Mouse (Mus musculus) neural tube, embryonic 13.5 days (tissue): ENCODE measurements around the gene Rrp1b. TPM values are rescaled to one million over a fixed set of nuclear protein-coding genes. Genes with fewer than 3 reads are reported as not detected.

Experiments
- ATAC-seq: fragments of 200-750 bp; cut with Nextera tagmentation; 2 replicates; pipeline ENCODE4 v1.8.0; 2017; ENCODE audit warnings: low read depth, mild to moderate bottlenecking, moderate TSS enrichment, moderate library complexity
- H3K27ac ChIP-seq: fragments of 300-500 bp; sonication (generic); replicated peaks from 2 replicates; pipeline ENCODE4 v1.5.1; 2015; ENCODE audit warnings: moderate library complexity, mild to moderate bottlenecking, inconsistent platforms
- H3K27me3 ChIP-seq: fragments of 300-500 bp; sonication (generic); 2 replicates; pipeline ENCODE4 v1.6.1; 2015; ENCODE audit warnings: mild to moderate bottlenecking, inconsistent platforms
- H3K36me3 ChIP-seq: fragments of 300-500 bp; sonication (generic); 2 replicates; pipeline ENCODE4 v1.6.1; 2015; ENCODE audit warnings: mild to moderate bottlenecking, inconsistent platforms
- H3K4me1 ChIP-seq: fragments of 300-500 bp; sonication (generic); replicated peaks from 2 replicates; pipeline ENCODE4 v1.6.1; 2015; ENCODE audit warnings: inconsistent platforms
- H3K4me2 ChIP-seq: fragments of 300-500 bp; sonication (generic); 2 replicates; pipeline ENCODE4 v1.6.1; 2015; ENCODE audit warnings: inconsistent platforms, mild to moderate bottlenecking, moderate library complexity
- H3K4me3 ChIP-seq: fragments of 300-500 bp; sonication (generic); 2 replicates; pipeline ENCODE4 v1.5.1; 2015; ENCODE audit warnings: mild to moderate bottlenecking, inconsistent platforms
- H3K9ac ChIP-seq: fragments of 300-500 bp; sonication (generic); 2 replicates; pipeline ENCODE4 v1.6.1; 2015; ENCODE audit warnings: moderate library complexity, mild to moderate bottlenecking, inconsistent platforms
- H3K9me3 ChIP-seq: fragments of 300-500 bp; sonication (generic); 2 replicates; pipeline ENCODE4 v1.6.1; 2016; ENCODE audit warnings: inconsistent platforms
- WGBS: fragments of 180-500 bp; shearing (Covaris S2); methylation state at CpG from one replicate; pipeline ENCODE4 v1.1.7; 2015; 5-methylcytosine and 5-hydroxymethylcytosine counted together
- polyA plus RNA-seq: library from polyadenylated mRNA; unstranded; fragments of >200 nt; fragmentation: Nextera tagmentation; extraction: Ambion mirVana; gene quantifications from 2 replicates; pipeline ENCODE4 v1.2.1, GENCODE M21; 2015

Gene Rrp1b
- polyA plus RNA-seq, result 33.1 and 40.4 TPM in 2 replicates

DNA sequence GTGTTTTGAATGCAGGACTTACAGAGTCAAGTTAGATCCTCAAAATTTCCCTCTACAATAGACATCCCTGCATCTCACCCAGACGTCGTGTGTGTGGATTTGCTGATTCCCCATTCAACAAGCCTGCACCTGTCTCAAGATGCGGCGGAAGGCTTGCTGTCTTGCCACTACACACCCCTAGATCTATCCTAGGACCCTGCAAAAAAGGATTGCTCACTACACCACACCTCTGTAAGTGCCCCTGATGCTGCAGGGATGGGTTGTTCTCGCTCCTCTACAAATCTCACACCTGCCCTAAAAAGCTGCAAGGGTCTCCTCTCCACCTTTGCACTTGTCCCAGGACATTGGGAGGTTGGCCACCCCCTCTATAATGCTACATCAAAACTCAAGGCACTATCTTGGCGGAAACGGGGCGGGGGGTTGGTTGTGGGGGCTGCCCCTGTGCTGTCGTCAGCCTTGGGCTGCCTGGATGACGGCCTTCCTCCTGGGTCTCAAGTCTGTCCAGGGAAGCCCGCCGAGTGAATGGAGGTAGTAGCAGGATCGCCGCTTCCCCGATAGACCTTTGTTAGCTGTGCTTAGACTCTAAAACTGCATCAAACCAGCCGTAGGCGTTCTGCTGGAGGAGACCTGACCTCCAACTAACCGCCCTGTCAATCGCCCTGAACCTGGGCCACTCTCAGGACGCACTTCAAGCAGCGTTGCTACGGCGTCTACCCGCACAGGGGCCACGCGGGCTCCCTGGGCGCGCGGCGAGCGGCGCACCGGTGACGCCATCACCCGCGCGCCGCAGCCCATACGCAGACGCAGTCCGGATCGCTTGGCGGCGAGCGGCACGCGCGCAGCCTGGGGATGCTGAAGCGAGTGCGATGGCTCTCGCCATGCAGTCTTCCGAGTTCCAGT, at the start of gene Rrp1b, which contains the start of gene Hsf2bp:
Rrp1b (plus strand) TSS at position 492 of the 900 bp plus-strand sequence.
Hsf2bp (minus strand) TSS at position 741 of the 900 bp plus-strand sequence.
- Histone ChIP-seq H3K4me1 (peaks cover 24% of the 10 kb centered on the region), H3K27ac (peak within 1 kb of the TSS; percentile 84), H3K9ac (peak within 1 kb of the TSS; percentile 85), H3K4me2 (peak within 1 kb of the TSS; percentile 96), H3K4me3 (peak within 1 kb of the TSS; percentile 93), H3K27me3 (no peaks in the 10 kb centered on the region), H3K9me3 (no peaks in the 10 kb centered on the region), H3K36me3 (no peaks in the 10 kb centered on the region)
- WGBS, result 6% methylated on average over 52 of the region's 52 CpGs
- ATAC-seq, result peak; percentile 96

DNA sequence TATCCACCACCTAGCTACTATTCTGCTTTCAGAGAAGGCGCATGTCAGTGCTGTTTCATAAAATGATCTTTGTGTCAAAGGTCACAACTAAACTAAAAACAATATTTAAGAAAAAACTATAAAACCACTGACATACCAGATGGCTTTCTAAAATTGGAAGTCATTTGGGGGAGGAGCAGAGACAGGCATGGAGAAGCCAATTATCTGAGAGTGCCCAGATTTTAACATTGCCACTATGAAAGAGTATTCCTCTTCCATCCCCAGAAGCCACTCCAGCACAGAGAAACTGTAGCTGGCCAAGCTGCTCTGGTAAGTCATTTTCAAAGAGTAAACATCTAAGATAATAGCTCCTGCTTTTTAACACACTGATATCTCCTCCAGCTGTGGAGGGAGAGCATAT, 49.0 kb upstream of the Rrp1b start:
- no peaks in the 10 kb centered on the region for H3K36me3 ChIP-seq
- no peak for ATAC-seq
- no peaks in the 10 kb centered on the region for H3K4me1 ChIP-seq
- no peak overlapping the region for H3K4me3 ChIP-seq
- no peak overlapping the region for H3K4me2 ChIP-seq
- H3K27ac ChIP-seq, result no peak overlapping the region
- H3K9me3 ChIP-seq, result no peaks in the 10 kb centered on the region
- 95% methylated on average over 1 of the region's 1 CpGs for WGBS
- no peaks in the 10 kb centered on the region for H3K27me3 ChIP-seq
- no peak overlapping the region for H3K9ac ChIP-seq

DNA sequence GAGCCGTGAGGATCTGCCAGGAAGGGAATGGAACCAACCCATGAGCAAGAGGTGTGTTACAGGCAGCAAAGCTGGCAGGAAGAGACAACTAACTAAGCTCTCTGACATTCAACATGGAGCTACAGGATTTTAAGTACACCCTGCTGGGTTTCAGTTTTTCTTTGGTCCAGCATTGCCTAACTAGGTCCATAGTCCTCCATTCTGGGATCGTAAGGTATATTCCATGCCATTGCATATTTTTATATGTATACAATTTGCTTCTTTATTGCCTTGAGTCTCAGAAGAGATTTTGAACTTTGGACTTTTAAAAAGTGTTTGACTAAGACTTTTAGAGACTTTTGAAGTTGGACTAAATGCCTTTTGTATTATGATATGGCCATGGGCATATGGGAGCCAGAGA, 46.9 kb upstream of the Rrp1b start:
- H3K27me3 ChIP-seq, result no peaks in the 10 kb centered on the region
- no peaks in the 10 kb centered on the region for H3K9me3 ChIP-seq
- H3K4me2 ChIP-seq, result no peak overlapping the region
- H3K9ac ChIP-seq, result no peak overlapping the region
- no peaks in the 10 kb centered on the region for H3K36me3 ChIP-seq
- 91% methylated on average over 2 of the region's 2 CpGs for WGBS
- no peaks in the 10 kb centered on the region for H3K4me1 ChIP-seq
- H3K27ac ChIP-seq, result no peak overlapping the region
- ATAC-seq, result no peak
- H3K4me3 ChIP-seq, result no peak overlapping the region

DNA sequence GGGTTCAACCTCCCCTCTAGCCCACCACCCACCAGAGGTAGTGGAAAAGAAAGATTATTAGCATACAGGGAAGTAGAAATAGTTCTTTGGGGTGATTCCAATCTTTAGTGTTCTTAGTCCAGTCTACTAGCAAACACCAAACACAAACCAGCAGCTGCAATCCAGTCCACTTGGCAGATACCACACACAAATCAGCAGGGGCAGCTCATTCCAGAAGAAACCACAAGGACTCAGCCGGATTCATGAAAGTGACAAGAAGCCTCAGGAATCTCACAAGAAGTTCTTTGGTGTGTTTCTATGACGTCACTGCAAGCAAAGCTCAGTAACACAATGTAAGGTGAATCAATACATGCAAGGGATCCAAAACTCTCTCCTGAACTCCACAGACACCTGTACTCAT, 43.9 kb upstream of the Rrp1b start:
- WGBS, result 73% methylated on average over 2 of the region's 2 CpGs
- Histone ChIP-seq H3K9me3 (no peaks in the 10 kb centered on the region), H3K4me1 (no peaks in the 10 kb centered on the region), H3K4me3 (no peak overlapping the region), H3K36me3 (no peaks in the 10 kb centered on the region), H3K4me2 (no peak overlapping the region), H3K27me3 (no peaks in the 10 kb centered on the region), H3K27ac (no peak overlapping the region), H3K9ac (no peak overlapping the region)
- ATAC-seq, result no peak

DNA sequence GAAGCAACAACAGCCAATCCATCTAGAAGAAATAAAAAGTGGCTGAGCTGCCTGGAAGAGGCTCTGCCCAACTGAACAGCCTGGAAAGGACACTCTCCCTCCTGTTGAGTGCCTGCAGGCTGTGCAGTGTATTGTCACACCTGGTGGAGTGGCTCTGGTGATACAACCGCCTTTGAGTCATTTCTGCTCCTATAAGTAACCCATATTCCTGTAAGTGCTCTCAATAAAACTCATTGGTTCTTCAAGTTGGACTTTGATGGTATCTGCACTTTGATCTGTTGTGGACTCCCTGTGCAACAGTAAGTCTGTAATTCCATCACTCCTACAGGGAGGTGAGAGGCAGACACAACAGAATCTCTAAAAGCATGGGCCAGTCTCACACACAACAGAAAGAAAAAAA, 42.5 kb upstream of the Rrp1b start:
- WGBS, result 63% methylated on average over 1 of the region's 1 CpGs
- Histone ChIP-seq H3K4me3 (no peak overlapping the region), H3K9me3 (no peaks in the 10 kb centered on the region), H3K9ac (no peak overlapping the region), H3K27me3 (no peaks in the 10 kb centered on the region), H3K4me1 (no peaks in the 10 kb centered on the region), H3K36me3 (no peaks in the 10 kb centered on the region), H3K27ac (no peak overlapping the region), H3K4me2 (no peak overlapping the region)
- no peak for ATAC-seq

- no peaks in the 10 kb centered on the region for H3K27me3 ChIP-seq
- H3K4me3 ChIP-seq, result no peak overlapping the region
- no peak overlapping the region for H3K4me2 ChIP-seq
- no peak overlapping the region for H3K9ac ChIP-seq
- no peak overlapping the region for H3K27ac ChIP-seq
- no peaks in the 10 kb centered on the region for H3K9me3 ChIP-seq
- ATAC-seq, result no peak
- no peaks in the 10 kb centered on the region for H3K4me1 ChIP-seq
- H3K36me3 ChIP-seq, result no peaks in the 10 kb centered on the region
Observed at GRCm38 (mm10) chr17:31994132-31994531, 41.8 kb upstream of the Rrp1b start.

DNA sequence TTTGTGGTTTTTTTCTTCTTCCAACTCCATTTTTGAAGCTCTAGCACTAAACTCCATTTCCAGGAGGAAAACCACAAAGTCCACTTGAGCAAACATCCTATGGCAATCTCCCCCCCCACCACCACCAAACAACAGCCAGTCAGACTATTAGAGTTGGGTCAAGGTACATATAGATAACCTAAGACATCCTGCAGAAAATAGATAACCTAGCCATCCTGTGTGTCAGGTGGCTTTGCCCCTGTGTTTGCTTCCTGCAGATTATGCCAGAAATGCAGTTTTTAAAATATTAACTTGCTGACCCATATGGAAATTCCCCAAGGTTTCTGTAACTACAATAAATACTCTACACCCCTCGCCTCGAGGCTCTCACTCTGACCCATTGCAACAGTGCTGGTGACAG, 40.1 kb upstream of the Rrp1b start:
- Histone ChIP-seq H3K27me3 (no peaks in the 10 kb centered on the region), H3K27ac (no peak overlapping the region), H3K4me3 (no peak overlapping the region), H3K9me3 (no peaks in the 10 kb centered on the region), H3K4me1 (no peaks in the 10 kb centered on the region), H3K9ac (no peak overlapping the region), H3K4me2 (no peak overlapping the region), H3K36me3 (no peaks in the 10 kb centered on the region)
- no peak for ATAC-seq
- 80% methylated on average over 2 of the region's 2 CpGs for WGBS

DNA sequence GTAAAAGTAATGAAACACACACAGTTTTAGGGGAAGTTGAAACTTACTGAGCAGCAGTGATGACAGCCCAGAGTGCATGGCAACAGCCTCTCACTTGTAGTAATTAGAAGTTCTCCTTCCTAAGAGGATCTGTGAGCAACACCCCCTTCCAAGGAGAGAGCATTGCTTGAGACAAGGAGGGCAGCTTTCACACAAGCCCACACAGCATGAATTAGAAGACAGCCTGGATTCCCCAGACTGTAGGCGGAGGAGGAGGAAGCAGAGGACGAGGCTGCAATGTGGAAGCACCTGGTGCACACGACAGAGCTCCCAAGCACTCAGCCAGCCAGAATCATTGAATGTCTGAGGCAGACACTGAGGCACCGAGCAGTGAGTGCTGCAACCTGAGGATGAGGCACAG, 39.6 kb upstream of the Rrp1b start:
- no peak overlapping the region for H3K4me3 ChIP-seq
- ATAC-seq, result no peak
- H3K27ac ChIP-seq, result no peak overlapping the region
- WGBS, result 77% methylated on average over 4 of the region's 4 CpGs
- no peaks in the 10 kb centered on the region for H3K36me3 ChIP-seq
- no peak overlapping the region for H3K4me2 ChIP-seq
- no peaks in the 10 kb centered on the region for H3K4me1 ChIP-seq
- no peak overlapping the region for H3K9ac ChIP-seq
- H3K27me3 ChIP-seq, result no peaks in the 10 kb centered on the region
- no peaks in the 10 kb centered on the region for H3K9me3 ChIP-seq

- WGBS, result 76% methylated on average over 1 of the region's 1 CpGs
- no peaks in the 10 kb centered on the region for H3K36me3 ChIP-seq
Observed at GRCm38 (mm10) chr17:31998351-31998750, 37.5 kb upstream of the Rrp1b start.

DNA sequence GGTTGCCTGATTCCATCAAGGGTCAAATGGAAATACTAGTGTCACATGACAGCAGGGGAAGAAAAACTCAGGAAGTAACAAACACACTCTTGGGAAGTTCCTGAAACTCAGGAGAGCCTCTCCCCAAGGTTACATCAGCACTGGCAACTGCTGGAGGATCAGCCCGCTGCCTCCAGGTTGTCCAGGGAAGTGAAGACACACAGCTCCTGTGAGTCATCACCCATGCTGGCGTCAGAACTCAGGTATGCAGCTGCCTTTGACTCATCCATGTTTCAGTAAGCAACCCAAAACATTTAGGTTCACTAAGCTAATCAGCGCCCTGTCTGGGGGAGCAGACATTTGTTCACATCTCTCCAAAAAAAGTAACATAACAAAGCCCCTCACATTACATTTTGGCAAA, 32.6 kb upstream of the Rrp1b start:
- Histone ChIP-seq H3K27me3 (no peaks in the 10 kb centered on the region), H3K9me3 (0 out of 2 replicates have a peak, but pooled peaks cover 4% of the 10 kb centered on the region), H3K4me3 (no peak overlapping the region), H3K4me1 (no peaks in the 10 kb centered on the region), H3K36me3 (no peaks in the 10 kb centered on the region), H3K4me2 (no peak overlapping the region), H3K27ac (no peak overlapping the region), H3K9ac (no peak overlapping the region)
- whole genome bisulfite sequencing, result 94% methylated on average over 3 of the region's 3 CpGs
- ATAC-seq, result no peak

More at GRCm38 (mm10) chr17:31998351-31998750, 37.5 kb upstream of the Rrp1b start:
- no peak overlapping the region for H3K4me2 ChIP-seq
- no peak overlapping the region for H3K4me3 ChIP-seq
- no peaks in the 10 kb centered on the region for H3K27me3 ChIP-seq
- no peak for ATAC-seq
- no peaks in the 10 kb centered on the region for H3K9me3 ChIP-seq
- no peak overlapping the region for H3K9ac ChIP-seq
- H3K4me1 ChIP-seq, result no peaks in the 10 kb centered on the region
- no peak overlapping the region for H3K27ac ChIP-seq

- H3K27ac ChIP-seq, result no peak overlapping the region
- WGBS, result 79% methylated on average over 5 of the region's 5 CpGs
- no peak overlapping the region for H3K4me3 ChIP-seq
- 0 out of 2 replicates have a peak, but pooled peaks cover 4% of the 10 kb centered on the region for H3K9me3 ChIP-seq
- H3K4me1 ChIP-seq, result no peaks in the 10 kb centered on the region
- no peak overlapping the region for H3K9ac ChIP-seq
- no peaks in the 10 kb centered on the region for H3K27me3 ChIP-seq
- H3K4me2 ChIP-seq, result no peak overlapping the region
- ATAC-seq, result no peak
- H3K36me3 ChIP-seq, result no peaks in the 10 kb centered on the region
Observed at GRCm38 (mm10) chr17:32006800-32007199, 29.1 kb upstream of the Rrp1b start.

GRCm38 (mm10) chr17:32011694-32012093, 24.2 kb upstream of the Rrp1b start:
- no peak for ATAC-seq
- no peak overlapping the region for H3K9ac ChIP-seq
- H3K27ac ChIP-seq, result no peak overlapping the region
- no peaks in the 10 kb centered on the region for H3K27me3 ChIP-seq
- no peak overlapping the region for H3K4me2 ChIP-seq
- H3K4me1 ChIP-seq, result no peaks in the 10 kb centered on the region
- no peak overlapping the region for H3K4me3 ChIP-seq
- WGBS, result 86% methylated on average over 6 of the region's 6 CpGs
- no peaks in the 10 kb centered on the region for H3K9me3 ChIP-seq
- H3K36me3 ChIP-seq, result no peaks in the 10 kb centered on the region

GRCm38 (mm10) chr17:32012254-32012653, 23.6 kb upstream of the Rrp1b start:
- Histone ChIP-seq H3K27ac (no peak overlapping the region), H3K27me3 (no peaks in the 10 kb centered on the region), H3K9ac (no peak overlapping the region), H3K4me3 (no peak overlapping the region), H3K4me2 (no peak overlapping the region), H3K9me3 (no peaks in the 10 kb centered on the region), H3K4me1 (no peaks in the 10 kb centered on the region), H3K36me3 (no peaks in the 10 kb centered on the region)
- ATAC-seq, result no peak
- WGBS, result 67% methylated on average over 3 of the region's 3 CpGs
